Mouse (Mus musculus): ENCODE results near the gene Ublcp1.

DNA sequence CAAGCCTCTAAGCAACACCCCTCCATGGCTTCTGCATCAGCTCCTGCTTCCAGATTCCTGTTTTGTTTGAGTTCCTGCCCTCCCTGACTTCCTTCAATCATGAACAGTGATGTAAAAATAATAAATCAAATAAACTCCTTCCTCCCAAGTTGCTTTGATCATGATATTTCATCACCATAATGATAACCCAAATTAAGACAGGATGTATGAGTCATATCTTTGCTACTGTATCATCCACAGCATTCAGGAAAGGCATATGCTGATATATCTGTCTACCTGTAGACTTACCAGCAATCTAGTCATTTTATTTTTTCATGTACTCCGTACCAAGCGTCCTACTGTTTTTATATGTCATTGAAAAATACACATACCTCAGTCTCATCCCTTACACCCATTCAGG is 31.2 kb upstream of the Ublcp1 start:
- TF ChIP-seq EP300 (IDR thresholded peaks at IDR 0.05; ENCODE audit: low read depth), result no peak
- no peak for TF ChIP-seq CTCF (IDR thresholded peaks at IDR 0.05; ENCODE audit: low read depth)
